Mouse (Mus musculus): Measurements from ENCODE around the gene Prkch. TPM values are rescaled to one million over a fixed set of nuclear protein-coding genes. Genes with fewer than 3 reads are reported as not detected.

Gene Prkch
- total RNA-seq (2023), result 10 to 100 TPM in 1 of 2 experiments, 1 to 10 TPM in 1; 8.6 to 11.7 TPM

GRCm38 (mm10) chr12:73584610-73585240, at the start of gene Prkch:
Gene Prkch (plus strand): TSS chr12:73584796.

DNA sequence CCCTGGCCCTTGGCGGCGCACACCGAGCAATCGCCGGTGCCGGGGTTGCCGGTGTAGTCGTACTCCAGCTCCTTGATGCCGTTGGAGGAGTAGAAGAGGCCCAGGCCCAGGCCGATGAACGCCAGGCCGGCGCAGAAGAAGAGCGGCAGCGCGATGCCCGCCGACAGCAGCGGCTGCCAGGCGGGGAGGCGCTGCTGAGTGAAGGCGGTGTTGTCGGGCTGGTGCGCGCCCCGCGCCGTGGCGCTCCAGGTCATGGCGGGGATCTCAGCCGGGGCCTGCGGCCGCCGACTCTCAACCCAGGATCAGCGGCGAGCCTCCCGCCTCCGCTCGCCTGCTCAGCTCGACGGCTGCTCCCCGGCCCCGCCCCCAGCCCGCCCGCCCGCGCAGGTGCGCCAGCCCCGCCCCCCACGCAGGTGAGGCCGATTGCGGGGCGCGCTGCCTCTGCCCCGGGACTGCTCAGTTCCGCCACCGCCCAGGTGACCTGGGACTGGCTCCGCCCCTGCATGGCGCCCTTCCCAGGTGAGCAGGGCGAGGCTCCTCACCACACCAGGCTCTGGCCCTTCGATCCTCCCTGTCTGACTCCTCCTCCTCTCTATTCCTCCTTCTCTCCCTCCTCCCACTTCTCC, 38.4 kb upstream of the Prkch start, which contains the start of gene Tmem30b:
Gene Tmem30b, minus strand, starts transcription at position 307 of the 626 bp plus-strand sequence.

Other genes starting within 250 kb of the Prkch start
- not detected for gene Tmem30b, start 38.4 kb upstream of the Prkch start, total RNA-seq (2023)